Mouse (Mus musculus): ENCODE measurements around the gene Med28. TPM values are rescaled to one million over a fixed set of nuclear protein-coding genes. Genes with fewer than 3 reads are reported as not detected.

Med28 gene
- polyA plus RNA-seq, 1 experiment from 2014 or later = 233 TPM

- ATAC-seq = no peak
- H3K36me3 ChIP-seq (ENCODE audit: control insufficient read depth, insufficient read depth, low read length) = no peaks in the 10 kb centered on the region
- no peaks in the 10 kb centered on the region for H3K4me1 ChIP-seq (ENCODE audit: control insufficient read depth, insufficient read depth, low read length)
- H3K4me3 ChIP-seq (ENCODE audit: low read length) = no peak overlapping the region
- no peak overlapping the region for H3K4me2 ChIP-seq (ENCODE audit: low read depth, low read length)
- no peaks in the 10 kb centered on the region for H3K27me3 ChIP-seq (replicated peaks; ENCODE audit: control insufficient read depth, insufficient read depth, low read length)
- H3K27ac ChIP-seq (ENCODE audit: low read length) = no peak overlapping the region
- no peaks in the 10 kb centered on the region for H3K9me3 ChIP-seq (ENCODE audit: control insufficient read depth, low read length)
- H3K9ac ChIP-seq (ENCODE audit: low read depth, low read length) = no peak overlapping the region
- WGBS = 82% methylated on average over 2 of the region's 2 CpGs
These were observed 38.9 kb upstream of the Med28 start for GRCm38 (mm10) chr5:45481125-45481524.

DNA sequence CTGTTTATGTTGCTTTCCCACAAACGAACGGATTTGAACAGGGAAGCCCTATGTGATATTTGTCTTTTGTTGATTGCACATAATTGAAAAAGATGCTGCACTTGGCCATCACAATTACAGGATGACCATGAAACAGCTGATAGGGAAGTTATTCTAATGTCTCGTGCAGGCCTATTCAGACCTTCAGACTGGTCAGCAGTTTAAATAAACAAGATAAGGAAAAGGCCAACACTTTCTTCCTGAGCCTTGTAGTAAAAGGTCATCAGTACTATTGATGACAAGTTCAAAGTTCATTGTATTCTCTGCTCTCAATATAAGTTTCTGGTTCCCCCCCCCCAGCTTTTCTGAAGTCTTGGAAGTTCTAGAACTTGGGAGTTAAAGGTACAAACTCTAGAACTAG lies 37.4 kb upstream of the Med28 start:
- Histone ChIP-seq H3K27ac (ENCODE audit: low read length) (no peak overlapping the region), H3K4me2 (ENCODE audit: low read depth, low read length) (no peak overlapping the region), H3K27me3 (replicated peaks; ENCODE audit: control insufficient read depth, insufficient read depth, low read length) (no peaks in the 10 kb centered on the region), H3K4me3 (ENCODE audit: low read length) (no peak overlapping the region), H3K4me1 (ENCODE audit: control insufficient read depth, insufficient read depth, low read length) (no peaks in the 10 kb centered on the region), H3K9ac (ENCODE audit: low read depth, low read length) (no peak overlapping the region), H3K9me3 (ENCODE audit: control insufficient read depth, low read length) (no peaks in the 10 kb centered on the region), H3K36me3 (ENCODE audit: control insufficient read depth, insufficient read depth, low read length) (no peaks in the 10 kb centered on the region)
- no peak for ATAC-seq
- WGBS = 58% methylated on average over 3 of the region's 3 CpGs

DNA sequence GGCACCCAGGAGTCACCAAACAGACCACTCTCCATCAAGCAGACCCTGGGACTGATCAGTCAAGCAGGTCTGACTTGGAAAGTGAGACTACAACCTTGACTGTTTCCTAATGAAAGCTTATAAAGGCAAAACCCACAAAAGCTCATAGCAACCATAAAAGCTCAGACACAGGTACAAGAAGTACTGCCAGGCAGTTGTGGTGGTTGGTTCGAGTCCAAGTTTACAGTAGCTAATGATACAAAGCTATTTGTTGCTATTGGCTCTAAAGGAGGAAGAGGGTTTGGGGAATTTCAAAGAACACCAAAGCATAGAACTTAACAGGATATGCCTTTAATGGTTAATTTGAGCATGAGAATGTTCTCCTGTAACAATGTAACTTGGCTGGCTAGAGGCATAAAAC lies 36.4 kb upstream of the Med28 start:
- no peaks in the 10 kb centered on the region for H3K27me3 ChIP-seq (replicated peaks; ENCODE audit: control insufficient read depth, insufficient read depth, low read length)
- H3K27ac ChIP-seq (ENCODE audit: low read length) = no peak overlapping the region
- no peak for ATAC-seq
- WGBS = 69% methylated on average over 1 of the region's 1 CpGs
- H3K4me2 ChIP-seq (ENCODE audit: low read depth, low read length) = no peak overlapping the region
- H3K9me3 ChIP-seq (ENCODE audit: control insufficient read depth, low read length) = no peaks in the 10 kb centered on the region
- no peaks in the 10 kb centered on the region for H3K4me1 ChIP-seq (ENCODE audit: control insufficient read depth, insufficient read depth, low read length)
- no peak overlapping the region for H3K4me3 ChIP-seq (ENCODE audit: low read length)
- H3K36me3 ChIP-seq (ENCODE audit: control insufficient read depth, insufficient read depth, low read length) = no peaks in the 10 kb centered on the region
- no peak overlapping the region for H3K9ac ChIP-seq (ENCODE audit: low read depth, low read length)

DNA sequence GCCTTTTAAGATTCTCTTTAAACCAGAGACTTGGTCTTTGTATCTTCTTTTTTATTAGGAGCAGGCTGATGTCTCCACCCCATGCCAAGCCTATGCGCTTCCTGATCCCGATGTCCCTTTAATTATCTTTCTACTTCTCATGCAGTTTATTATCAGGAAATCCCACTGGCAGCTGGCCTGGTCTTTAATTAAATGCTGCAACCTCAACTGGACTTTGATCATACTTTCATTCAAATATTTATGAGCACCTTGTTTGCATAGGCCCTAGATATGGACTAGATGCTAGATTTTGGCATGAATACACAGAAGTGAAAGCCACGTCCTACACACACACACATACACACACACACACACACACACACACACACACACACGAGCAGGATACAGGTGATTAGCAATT lies 28.3 kb upstream of the Med28 start:
- H3K36me3 ChIP-seq (ENCODE audit: control insufficient read depth, insufficient read depth, low read length) = no peaks in the 10 kb centered on the region
- no peak overlapping the region for H3K9ac ChIP-seq (ENCODE audit: low read depth, low read length)
- 45% methylated on average over 4 of the region's 4 CpGs for WGBS
- no peak overlapping the region for H3K27ac ChIP-seq (ENCODE audit: low read length)
- H3K27me3 ChIP-seq (replicated peaks; ENCODE audit: control insufficient read depth, insufficient read depth, low read length) = no peaks in the 10 kb centered on the region
- H3K4me3 ChIP-seq (ENCODE audit: low read length) = no peak overlapping the region
- peaks cover 13% of the 10 kb centered on the region for H3K4me1 ChIP-seq (ENCODE audit: control insufficient read depth, insufficient read depth, low read length)
- no peak for ATAC-seq
- H3K9me3 ChIP-seq (ENCODE audit: control insufficient read depth, low read length) = no peaks in the 10 kb centered on the region
- no peak overlapping the region for H3K4me2 ChIP-seq (ENCODE audit: low read depth, low read length)

DNA sequence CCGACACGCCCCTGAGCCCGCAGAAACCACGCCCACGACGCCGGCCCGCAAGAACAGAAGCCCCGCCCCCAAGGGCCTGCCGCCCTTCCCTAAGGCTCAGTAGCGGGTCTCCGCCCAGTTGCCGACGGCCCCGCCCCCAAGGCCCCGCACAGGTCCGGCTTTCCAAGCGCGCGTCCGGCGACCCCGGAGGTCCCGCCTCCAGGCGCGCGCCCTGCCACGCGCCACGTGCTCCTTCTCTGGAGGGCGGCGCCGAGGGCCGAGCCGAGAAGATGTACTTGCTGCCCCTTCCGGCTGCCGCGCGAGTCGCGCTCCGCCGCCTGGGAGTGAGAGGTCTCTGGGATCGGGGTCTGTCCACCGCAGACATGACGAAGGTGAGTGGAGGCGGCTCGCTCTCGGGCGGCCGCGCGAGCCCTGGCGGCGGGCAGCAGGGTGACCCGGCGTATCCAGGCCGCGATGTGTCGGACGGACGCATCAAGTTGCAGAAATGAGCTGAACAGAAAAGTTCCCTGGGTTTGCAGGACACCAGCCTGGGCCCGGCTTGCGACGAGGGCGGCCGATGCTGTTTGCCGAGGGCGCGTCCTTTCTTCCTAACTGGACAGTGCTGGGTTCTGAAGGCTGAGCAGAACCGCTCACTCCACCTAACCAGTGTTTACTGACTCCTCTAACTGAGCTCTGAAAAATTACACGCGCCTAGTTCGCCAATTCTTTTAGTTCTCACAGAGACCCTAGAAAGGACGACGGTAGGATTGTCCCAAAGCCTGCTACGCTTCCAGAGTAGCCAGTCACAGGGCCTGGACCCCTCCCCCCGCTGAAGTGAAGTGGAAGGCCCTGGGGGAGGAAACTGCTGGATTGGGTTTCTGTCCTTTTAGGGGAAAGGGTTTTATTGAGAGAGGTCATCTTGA lies 26.6 kb upstream of the Med28 start, which contains the start of gene Lap3:
Lap3 (plus strand) TSS at position 184 of the 902 bp plus-strand sequence.
- WGBS = under 1% methylated on average over 78 of the region's 78 CpGs
- H3K4me2 ChIP-seq (ENCODE audit: low read depth, low read length) = peak within 1 kb of the TSS; percentile 73

GRCm38 (mm10) chr5:45494093-45494755 lies 25.8 kb upstream of the Med28 start:
- 43% methylated on average over 9 of the region's 9 CpGs for WGBS
- peak overlapping the region; percentile 72 for H3K27ac ChIP-seq (ENCODE audit: low read length)
- H3K4me2 ChIP-seq (ENCODE audit: low read depth, low read length) = peak overlapping the region; percentile 73
- no peaks in the 10 kb centered on the region for H3K27me3 ChIP-seq (replicated peaks; ENCODE audit: control insufficient read depth, insufficient read depth, low read length)
- no peaks in the 10 kb centered on the region for H3K9me3 ChIP-seq (ENCODE audit: control insufficient read depth, low read length)
- H3K36me3 ChIP-seq (ENCODE audit: control insufficient read depth, insufficient read depth, low read length) = 0 out of 2 replicates have a peak, but pooled peaks cover 2% of the 10 kb centered on the region
- H3K4me1 ChIP-seq (ENCODE audit: control insufficient read depth, insufficient read depth, low read length) = peaks cover 13% of the 10 kb centered on the region
- H3K4me3 ChIP-seq (ENCODE audit: low read length) = peak overlapping the region; percentile 81
- ATAC-seq = no peak
- H3K9ac ChIP-seq (ENCODE audit: low read depth, low read length) = peak overlapping the region; percentile 90

More for the DNA sequence above, 26.6 kb upstream of the Med28 start, which contains the start of gene Lap3:
- H3K9me3 ChIP-seq (ENCODE audit: control insufficient read depth, low read length) = no peaks in the 10 kb centered on the region
- H3K9ac ChIP-seq (ENCODE audit: low read depth, low read length) = peak within 1 kb of the TSS; percentile 90
- H3K36me3 ChIP-seq (ENCODE audit: control insufficient read depth, insufficient read depth, low read length) = 0 out of 2 replicates have a peak, but pooled peaks cover 2% of the 10 kb centered on the region
- peak within 1 kb of the TSS; percentile 72 for H3K27ac ChIP-seq (ENCODE audit: low read length)
- peaks cover 13% of the 10 kb centered on the region for H3K4me1 ChIP-seq (ENCODE audit: control insufficient read depth, insufficient read depth, low read length)
- H3K27me3 ChIP-seq (replicated peaks; ENCODE audit: control insufficient read depth, insufficient read depth, low read length) = no peaks in the 10 kb centered on the region
- peak; percentile 92 for ATAC-seq
- H3K4me3 ChIP-seq (ENCODE audit: low read length) = peak within 1 kb of the TSS; percentile 81

DNA sequence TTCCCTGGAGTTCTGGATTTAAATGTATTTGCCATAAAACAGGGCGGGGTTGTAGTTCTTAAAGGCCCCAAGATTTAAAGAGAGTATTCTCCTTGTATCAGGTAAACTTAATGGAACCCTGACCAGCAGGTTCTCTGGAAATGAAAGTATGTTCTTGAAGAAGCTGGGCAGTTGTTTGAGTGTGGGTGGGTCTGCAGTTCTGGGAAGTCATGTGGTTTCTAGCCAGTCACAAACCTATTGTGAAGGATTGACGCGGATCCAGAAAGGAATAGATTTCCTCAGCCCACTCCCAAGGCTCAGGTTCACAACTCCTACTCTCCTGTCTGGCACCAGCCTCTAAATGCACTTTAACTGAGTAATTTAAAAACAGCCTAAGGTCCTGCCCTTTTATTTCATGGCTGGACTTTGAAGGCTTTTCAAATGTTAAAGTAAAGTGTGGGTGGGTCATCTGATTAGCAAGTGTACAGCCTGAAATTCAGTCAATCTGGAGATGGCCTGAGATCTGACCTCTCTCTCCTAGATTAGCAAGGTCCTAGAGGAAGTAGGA lies 24.5 kb upstream of the Med28 start:
- Histone ChIP-seq H3K36me3 (ENCODE audit: control insufficient read depth, insufficient read depth, low read length) (peaks cover 5% of the 10 kb centered on the region), H3K9me3 (ENCODE audit: control insufficient read depth, low read length) (no peaks in the 10 kb centered on the region), H3K4me3 (ENCODE audit: low read length) (no peak overlapping the region), H3K27me3 (replicated peaks; ENCODE audit: control insufficient read depth, insufficient read depth, low read length) (no peaks in the 10 kb centered on the region), H3K4me1 (ENCODE audit: control insufficient read depth, insufficient read depth, low read length) (peaks cover 13% of the 10 kb centered on the region), H3K27ac (ENCODE audit: low read length) (peak overlapping the region; percentile 67), H3K9ac (ENCODE audit: low read depth, low read length) (no peak overlapping the region; the same call in 1 of the 2 replicates), H3K4me2 (ENCODE audit: low read depth, low read length) (peak overlapping the region; percentile 26)
- 0 out of 2 replicates have a peak, but pooled peaks have one; percentile 0 for ATAC-seq
- 77% methylated on average over 3 of the region's 3 CpGs for WGBS

GRCm38 (mm10) chr5:45496042-45496441 lies 24.0 kb upstream of the Med28 start:
- Histone ChIP-seq H3K9ac (ENCODE audit: low read depth, low read length) (no peak overlapping the region), H3K4me1 (ENCODE audit: control insufficient read depth, insufficient read depth, low read length) (peaks cover 13% of the 10 kb centered on the region), H3K36me3 (ENCODE audit: control insufficient read depth, insufficient read depth, low read length) (peaks cover 5% of the 10 kb centered on the region), H3K9me3 (ENCODE audit: control insufficient read depth, low read length) (no peaks in the 10 kb centered on the region), H3K27me3 (replicated peaks; ENCODE audit: control insufficient read depth, insufficient read depth, low read length) (no peaks in the 10 kb centered on the region), H3K4me2 (ENCODE audit: low read depth, low read length) (peak overlapping the region; percentile 26; the same call in 1 of the 2 replicates), H3K27ac (ENCODE audit: low read length) (peak overlapping the region; percentile 67), H3K4me3 (ENCODE audit: low read length) (no peak overlapping the region)
- peak; percentile 24; the same call in 1 of the 2 replicates for ATAC-seq

GRCm38 (mm10) chr5:45496479-45496878 lies 23.6 kb upstream of the Med28 start:
- Histone ChIP-seq H3K4me2 (ENCODE audit: low read depth, low read length) (no peak overlapping the region), H3K4me1 (ENCODE audit: control insufficient read depth, insufficient read depth, low read length) (peaks cover 13% of the 10 kb centered on the region), H3K9me3 (ENCODE audit: control insufficient read depth, low read length) (no peaks in the 10 kb centered on the region), H3K27ac (ENCODE audit: low read length) (no peak overlapping the region), H3K27me3 (replicated peaks; ENCODE audit: control insufficient read depth, insufficient read depth, low read length) (no peaks in the 10 kb centered on the region), H3K36me3 (ENCODE audit: control insufficient read depth, insufficient read depth, low read length) (peaks cover 6% of the 10 kb centered on the region), H3K4me3 (ENCODE audit: low read length) (no peak overlapping the region), H3K9ac (ENCODE audit: low read depth, low read length) (no peak overlapping the region)
- no peak for ATAC-seq
- 87% methylated on average over 4 of the region's 4 CpGs for WGBS

Measured in intestine, embryonic 16.5 days (tissue).